Mouse (Mus musculus) heart, adult 18-20 months (tissue): Measurements from ENCODE around the gene Pi4ka. TPM values are rescaled to one million over a fixed set of nuclear protein-coding genes. Genes with fewer than 3 reads are reported as not detected.

Experiments
- DNase-seq, 2 experiments: peaks; one replicate each; pipeline ENCODE4 v3.0.0; 2021 to 2022; ENCODE audit warnings: mixed read lengths in 1 of 2
- total RNA-seq, 2 experiments: library from RNA; stranded (reverse); gene quantifications; 2 replicates each; pipeline ENCODE4 v1.2.3; 2021

Pi4ka gene
- total RNA-seq, 2 experiments from 2014 or later = 54.9 to 63.4 TPM

DNA sequence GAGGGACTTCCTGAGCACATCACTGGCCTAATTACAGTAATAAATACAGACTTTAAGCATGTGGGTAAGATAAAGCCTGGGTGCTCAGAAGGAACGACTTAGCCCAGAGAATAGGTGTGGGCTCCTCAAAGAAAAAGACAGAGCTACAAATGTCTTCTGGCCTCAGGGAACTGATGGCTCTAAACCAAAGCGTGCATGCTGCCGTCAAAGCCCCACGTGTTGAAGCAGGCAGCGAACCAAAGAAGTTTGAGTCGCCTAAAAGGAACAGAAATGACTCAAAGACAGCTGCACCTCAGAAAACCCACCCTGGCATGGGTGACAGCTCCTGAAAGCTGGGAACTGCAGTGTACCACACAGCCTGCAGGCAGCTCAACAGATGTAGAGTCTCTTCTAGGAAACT lies 134.3 kb downstream of the Pi4ka start:
- no peak for DNase-seq

DNA sequence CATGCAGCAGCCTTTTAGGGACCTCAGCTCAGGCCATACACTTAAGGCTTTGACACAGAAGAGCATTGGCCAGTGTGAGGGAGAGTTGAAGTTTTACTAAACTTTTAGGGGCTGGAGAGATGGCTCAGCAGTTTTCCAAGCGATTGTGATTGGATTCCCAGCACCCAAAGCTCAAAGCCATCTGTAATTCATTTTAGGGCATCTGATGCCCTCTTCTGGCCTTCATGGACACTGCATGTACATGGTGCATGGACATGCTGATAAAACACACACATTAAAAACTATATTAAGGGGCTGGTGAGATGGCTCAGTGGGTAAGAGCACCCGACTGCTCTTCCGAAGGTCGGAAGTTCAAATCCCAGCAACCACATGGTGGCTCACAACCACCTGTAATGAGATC lies 135.0 kb downstream of the Pi4ka start:
- peak; percentile 45 to 78 for DNase-seq

DNA sequence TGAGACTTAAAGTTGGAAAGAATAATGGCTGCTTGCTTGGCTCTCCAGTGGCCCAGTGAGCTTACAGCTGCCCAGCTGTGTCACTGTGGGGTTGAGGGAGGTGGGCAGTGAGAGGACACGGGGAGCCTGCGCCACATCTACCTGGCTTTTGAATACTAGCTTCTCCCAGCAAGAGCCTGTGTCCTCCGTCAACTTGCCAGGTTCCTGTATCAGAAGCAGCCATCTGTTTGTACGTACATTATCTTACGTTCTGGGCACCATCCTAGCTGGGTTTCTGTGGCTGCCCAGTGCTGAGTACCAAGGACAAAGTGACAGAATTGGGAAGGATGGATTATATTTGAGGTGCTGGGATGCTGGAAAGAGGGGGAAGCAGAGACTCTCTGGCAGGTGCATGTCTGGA lies 136.2 kb downstream of the Pi4ka start:
- no peak for DNase-seq

DNA sequence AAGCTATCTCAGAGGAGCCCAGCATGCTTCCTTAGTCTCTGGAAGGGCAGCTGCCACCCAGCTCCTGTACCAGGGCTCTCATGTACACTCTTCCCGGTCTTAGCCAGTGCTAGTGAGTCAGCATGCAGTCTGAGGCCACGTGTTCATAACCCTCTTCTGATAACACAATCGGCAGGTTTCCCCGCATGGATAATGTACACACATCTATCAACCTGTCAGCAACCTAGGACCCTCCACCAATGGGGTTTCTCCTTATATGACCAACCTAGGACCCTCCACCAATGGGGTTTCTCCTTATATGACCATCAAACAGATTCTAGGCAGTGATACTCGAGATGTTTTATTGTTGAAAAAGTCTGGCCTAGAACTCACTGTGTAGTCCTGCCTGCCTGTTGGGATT lies 138.2 kb downstream of the Pi4ka start:
- DNase-seq = no peak

DNA sequence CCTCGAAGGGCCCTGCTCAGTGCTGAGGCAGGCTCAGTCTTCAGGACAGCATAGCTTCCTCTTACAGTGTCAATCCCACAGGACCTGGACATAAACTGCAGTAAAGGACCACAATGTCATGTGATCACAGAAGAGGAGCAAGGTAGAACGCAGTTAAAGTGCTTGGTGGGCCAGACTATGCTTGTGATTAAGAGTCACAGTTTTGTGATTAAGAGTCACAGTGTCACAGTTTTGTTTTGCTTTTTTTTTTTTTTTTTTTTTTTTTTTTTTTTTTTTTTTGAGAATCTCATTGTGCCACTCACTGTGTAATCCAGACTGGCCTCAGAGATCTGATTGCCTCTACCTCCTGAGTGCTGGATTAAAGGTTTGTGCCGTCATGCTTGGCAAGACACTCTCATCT lies 140.0 kb downstream of the Pi4ka start:
- DNase-seq = no peak

DNA sequence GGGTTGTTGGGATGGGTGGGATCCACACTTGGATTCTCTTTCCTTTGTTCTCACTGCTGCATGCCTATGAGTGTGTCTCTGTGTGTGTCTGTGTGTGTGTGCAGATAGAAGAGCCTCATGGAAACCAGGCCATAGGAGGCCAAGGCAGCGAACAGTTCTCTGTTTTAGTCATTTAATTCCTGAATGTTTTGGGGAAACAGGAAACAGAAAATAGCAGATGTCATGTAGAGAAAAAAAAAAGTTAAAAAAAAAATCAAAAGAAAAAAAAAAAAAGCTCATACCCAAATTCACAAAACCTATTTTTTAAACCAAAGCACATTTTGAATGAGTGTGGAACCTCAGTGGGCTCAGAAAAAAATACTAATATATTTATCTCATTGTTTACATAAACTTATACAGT lies 144.8 kb downstream of the Pi4ka start:
- DNase-seq = no peak

DNA sequence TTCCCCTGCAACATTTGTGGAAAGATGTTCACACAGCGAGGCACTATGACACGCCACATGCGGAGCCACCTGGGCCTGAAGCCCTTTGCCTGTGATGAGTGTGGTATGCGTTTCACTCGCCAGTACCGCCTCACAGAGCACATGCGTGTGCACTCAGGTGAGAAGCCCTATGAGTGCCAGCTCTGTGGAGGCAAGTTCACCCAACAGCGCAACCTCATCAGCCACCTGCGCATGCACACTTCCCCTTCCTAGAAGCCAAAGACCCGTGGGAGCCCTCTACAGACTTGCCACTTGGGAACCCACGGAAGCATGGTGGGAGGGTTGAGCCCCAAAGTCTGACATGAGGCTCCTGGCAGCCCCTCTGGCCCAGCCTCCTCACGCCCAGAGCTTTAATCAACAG lies 147.2 kb downstream of the Pi4ka start:
- no peak for DNase-seq

DNA sequence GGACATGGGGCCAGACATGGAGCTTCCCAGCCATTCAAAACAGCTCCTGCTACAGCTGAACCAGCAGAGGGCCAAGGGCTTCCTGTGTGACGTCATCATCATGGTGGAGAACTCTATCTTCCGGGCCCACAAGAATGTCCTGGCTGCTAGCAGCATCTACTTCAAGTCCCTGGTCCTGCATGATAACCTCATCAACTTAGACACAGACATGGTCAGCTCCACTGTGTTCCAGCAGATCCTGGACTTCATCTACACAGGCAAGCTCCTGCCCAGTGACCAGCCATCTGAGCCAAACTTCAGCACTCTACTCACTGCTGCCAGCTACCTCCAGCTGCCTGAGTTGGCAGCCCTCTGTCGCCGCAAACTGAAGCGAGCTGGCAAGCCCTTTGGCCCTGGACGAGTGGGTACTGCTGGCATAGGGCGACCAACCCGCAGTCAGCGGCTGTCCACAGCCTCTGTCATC lies 148.7 kb downstream of the Pi4ka start:
- DNase-seq = peak; percentile 61 to 86

DNA sequence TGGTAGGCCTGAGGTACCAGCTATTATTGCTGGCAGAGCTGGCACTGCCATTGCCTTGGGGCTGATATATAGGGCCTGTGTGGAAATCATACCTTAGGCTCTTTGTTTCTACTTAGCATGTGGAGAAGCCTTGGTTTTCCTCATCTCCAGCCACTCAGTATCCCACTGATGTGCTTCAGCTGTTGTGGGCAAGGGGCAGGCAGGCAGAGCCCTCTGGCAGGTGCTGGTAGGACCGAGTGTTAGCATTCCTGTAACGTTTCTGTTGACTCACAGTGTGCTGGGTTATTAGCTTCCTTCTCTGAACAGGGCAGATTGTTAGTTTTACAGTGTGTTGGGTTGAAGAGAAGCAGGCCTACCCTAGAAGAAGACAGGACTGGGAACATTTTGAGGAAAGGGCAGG lies 150.8 kb downstream of the Pi4ka start:
- DNase-seq = no peak

DNA sequence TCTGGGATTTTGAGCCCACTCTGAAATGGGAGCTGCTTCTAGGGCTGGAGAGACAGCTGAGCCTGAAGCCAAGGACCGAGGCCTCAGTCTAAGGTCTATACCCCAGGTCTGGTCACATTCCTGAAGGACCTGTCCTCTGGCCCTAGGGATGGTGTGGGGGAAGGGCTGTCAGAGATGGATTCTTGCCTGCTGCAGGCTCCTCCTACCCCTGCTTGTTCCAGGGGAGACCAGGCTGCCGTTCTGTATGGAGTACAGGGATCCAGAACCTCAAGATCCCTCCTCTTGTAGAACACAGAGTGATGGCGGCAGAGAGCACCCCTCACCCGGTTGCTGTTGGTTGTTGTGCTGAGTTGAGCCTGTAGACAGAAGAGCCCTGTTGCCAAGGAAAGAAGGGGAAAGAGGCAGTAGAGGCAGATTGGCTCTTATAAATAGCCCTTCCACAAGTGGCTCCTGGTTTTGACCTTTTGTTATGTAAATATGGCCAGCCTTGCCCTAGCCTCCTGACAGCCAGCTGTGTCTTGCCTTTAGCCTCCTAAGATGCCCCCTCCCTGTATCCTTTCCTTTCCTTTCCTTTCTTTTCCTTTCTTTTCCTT lies 152.0 kb downstream of the Pi4ka start:
- no peak for DNase-seq

DNA sequence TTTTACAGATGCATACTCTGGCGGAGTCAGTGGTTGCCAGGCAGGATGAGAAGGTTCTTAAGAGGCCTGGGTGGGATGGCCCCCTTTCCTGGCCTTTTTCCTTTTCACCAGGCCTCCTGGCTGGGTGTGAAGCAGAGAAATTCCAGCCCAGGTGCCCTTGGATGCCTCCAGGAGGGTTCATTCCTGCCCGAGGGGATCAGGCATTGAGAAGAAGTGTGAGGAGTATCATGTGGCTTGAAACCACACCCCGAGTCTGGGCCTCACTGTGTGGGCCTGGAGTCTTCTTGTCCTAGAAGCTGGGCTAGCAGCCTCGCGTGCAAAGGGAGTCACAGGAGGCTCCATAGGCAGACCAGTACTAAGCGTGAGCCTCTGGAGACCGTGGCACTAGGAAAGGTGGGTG lies 153.3 kb downstream of the Pi4ka start:
- no peak for DNase-seq

DNA sequence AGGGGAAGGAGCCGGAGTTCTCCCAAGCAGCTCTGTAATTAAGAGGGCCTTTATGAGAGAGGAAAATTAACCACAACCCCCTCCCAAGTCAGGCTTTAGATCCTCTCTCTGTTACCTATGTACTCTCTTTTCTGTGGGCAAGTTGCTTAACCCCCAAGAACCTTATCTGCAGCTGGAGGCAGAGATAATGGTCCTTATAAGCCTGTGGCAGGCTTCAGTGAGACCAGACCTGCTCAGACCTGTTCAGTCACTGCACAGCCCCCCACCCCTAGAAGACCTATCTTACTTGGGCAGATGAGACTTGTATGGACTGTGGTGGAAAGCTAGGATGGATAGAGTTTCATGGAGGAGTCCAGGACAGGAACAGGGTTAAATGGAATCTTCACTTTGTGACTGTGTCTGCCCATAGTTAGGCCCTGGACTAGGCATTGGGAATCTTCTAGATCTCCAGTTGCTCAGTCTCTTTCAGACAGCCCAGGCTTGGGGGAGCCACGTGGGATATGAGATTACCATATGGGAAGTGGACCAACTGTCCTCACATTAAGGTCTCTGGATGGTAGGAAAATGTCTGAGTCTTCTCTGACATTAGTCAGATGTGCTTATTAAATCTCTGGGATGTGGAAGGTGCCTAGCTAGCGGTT lies 153.9 kb downstream of the Pi4ka start:
- DNase-seq = no peak

DNA sequence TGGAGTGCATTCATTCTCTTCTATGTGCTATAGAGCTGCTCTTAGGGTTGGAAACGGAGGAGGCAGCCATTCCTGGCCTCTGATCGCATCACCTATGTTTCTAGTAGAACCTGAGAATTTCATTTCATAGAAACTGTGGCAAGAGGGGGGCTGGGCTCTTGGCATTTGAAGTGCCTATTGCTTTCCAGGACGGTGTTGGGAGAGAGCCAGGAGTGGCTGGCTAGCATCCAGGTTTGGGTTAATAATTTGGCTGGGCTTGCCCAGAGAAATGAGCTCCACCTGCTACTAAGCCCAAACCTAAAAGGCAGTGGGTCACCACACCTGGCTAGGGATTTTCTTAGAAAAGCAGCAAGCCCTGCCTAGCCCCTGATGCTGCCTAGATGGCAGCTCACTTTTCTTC lies 154.6 kb downstream of the Pi4ka start:
- DNase-seq = peak; percentile 62 to 82

DNA sequence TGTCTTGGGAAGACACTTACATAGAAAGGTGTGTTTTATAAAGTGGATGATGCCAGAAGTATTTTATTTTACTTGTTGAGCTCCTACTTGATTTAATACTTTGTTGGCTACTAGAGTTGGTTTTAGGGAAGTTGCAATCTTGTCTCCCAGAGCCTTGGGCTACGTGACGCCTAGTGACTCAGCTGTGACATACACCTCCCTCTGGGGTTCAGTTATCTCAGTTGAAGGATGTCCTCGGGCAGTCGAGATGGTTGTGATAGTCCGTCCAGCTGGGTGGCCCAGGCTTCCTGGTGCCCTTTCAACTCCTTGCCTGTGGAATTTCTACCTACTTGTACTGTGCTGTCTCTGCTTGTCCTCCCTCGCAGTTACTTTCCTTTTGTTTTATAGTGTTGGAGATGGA lies 157.0 kb downstream of the Pi4ka start:
- DNase-seq = no peak

DNA sequence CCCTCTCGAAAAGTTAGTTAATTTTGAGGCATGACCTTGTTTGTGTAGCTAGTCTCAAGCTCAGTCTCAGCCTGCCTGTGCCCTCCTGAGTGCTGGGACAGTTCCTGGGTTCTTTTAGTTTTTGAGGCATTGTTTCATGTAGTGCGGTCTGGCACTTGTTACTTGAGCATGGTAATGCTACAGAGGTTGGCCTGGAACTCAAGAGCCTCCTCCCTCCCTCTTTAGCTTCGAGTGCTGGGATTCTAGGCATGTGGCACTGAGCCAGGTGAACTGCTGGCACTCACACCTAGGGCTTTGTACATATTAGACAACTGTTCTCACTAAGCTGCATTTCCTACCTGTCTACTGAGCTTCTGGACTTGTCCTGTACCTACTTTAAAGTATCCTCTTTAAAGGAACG lies 158.4 kb downstream of the Pi4ka start:
- DNase-seq = peak; percentile 58 to 61

DNA sequence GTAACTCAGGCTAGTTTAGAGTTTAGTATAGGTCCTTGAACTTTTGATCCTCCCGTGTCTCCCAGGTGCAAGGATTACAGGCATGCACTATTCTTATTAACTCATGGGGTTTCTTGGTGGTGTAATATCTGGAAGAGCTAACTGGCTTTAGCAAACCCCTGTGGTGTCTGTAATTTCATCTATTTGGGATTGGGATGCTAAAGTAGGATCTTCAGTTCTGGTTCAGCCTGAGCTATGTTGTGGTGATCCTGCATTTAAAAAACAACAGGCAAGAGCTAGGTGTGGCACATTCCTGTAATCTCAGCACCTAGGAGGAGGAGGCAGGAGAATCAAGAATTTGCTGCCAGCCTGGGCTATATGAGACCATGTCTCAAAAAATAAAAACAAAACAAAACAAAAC lies 161.1 kb downstream of the Pi4ka start:
- no peak for DNase-seq

DNA sequence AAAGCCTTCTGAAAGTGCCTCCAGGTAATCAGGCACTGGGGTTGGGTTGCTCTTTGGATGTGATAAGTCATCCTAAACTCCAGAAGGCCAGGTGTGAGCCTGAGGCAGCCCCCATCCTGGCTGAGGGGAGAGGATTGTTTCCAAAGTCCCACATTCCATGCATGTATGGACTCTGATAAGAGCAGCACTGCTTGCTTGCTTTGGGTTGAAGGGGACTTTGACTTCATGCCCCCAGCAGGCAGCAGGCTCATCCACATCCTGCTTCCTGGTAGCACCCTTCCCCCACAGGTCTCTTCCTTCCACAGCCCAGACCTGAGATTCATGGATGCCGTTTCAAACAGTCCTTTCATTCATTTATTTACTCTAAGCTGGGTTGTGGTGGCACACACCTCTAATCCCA lies 162.4 kb downstream of the Pi4ka start:
- DNase-seq = no peak

DNA sequence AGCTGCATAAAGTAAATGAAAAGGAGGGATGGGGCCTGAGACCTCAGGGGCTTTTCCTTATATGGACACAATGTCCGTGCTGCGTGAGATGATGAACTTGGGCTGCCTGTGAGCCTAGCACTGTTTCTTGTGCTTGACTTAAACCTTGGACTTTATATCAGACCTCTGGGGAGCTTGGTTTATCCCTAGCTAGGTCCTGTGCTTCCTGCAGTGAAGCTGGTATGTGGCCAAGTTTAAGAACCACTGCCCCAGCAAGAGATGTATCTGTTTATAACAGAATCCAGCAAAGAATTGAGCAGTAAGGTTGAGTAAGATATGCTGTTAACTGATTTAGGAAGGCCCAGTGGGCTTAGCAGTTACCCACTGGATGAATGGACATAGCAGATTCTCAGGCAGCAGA lies 166.7 kb downstream of the Pi4ka start:
- DNase-seq = no peak

DNA sequence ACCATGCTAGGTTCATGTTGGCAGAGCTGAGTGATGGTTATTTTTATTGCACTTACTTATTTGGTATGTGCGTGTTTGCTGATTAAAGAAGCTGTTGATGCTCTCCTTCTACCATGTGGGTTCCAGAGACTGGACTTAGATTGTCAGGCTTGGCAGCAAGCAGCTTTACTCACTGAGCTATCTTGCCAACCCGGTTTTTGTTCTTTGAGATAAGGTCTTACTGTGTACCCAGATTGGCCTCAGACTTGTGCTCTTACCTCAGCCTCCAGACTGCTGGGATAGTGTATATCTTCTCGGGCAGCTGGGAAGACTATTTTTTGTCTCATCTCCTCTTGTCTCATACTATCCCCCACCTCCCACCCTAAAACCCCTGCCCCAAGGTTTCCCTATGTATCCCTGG lies 168.5 kb downstream of the Pi4ka start:
- peak; percentile 19 to 35 for DNase-seq

DNA sequence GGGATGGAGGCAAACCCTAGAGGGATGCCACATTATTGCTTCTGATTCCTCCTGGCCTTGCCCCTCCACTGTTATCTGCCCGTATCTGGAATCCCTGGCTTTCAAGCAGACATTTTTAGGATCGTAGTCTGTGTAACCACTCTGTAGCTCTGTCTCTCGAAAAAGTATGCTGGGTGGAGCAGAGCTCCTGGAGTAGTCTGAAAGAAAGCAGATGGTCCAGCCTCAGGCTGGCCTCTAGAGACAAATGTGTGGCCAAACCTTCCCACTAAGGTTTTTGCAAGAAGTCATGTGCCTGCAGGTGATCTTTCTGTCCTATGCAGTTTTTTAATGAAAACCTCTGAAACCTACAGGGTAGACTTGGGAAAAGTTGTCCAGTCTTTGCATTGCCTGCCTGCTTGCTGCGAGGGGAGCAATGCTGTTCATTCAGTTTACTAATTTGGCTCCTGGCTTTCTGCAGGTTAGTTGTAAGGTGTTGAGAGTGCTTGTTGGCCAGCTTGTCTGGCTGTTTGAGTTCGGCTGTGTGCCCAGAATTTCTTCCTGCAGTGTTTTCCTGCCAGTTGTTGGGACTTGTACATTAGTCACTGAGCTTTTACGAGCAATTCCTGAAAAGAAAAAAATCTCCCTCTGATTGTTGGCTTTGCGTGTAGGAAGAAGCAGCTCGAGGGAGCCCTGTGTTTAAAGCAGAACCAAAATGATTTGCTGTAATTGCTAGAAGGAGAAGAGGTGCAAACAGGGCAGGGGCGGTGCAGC lies 171.0 kb downstream of the Pi4ka start:
- DNase-seq = peak; percentile 52 to 57

DNA sequence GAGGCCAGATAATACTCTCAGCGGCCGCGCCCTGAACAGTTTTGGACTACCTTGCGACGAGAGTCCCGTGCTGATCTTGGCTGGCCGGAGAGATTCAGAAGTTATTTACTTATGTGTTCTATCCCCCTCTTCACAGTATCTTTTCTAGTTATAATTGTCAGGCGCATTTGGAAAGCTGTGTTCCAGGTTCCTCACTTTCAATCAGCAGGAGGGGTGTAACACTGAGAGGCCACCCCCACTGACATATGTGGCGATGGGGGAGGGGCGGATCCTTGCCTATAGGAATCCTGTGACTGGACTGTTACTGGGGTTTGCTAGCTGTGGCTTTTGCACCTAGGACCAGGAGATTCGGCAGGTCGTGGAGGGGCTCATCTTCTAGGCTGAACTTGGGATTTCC lies 171.6 kb downstream of the Pi4ka start:
- DNase-seq = peak in 1 of 2 experiments; percentile 39

DNA sequence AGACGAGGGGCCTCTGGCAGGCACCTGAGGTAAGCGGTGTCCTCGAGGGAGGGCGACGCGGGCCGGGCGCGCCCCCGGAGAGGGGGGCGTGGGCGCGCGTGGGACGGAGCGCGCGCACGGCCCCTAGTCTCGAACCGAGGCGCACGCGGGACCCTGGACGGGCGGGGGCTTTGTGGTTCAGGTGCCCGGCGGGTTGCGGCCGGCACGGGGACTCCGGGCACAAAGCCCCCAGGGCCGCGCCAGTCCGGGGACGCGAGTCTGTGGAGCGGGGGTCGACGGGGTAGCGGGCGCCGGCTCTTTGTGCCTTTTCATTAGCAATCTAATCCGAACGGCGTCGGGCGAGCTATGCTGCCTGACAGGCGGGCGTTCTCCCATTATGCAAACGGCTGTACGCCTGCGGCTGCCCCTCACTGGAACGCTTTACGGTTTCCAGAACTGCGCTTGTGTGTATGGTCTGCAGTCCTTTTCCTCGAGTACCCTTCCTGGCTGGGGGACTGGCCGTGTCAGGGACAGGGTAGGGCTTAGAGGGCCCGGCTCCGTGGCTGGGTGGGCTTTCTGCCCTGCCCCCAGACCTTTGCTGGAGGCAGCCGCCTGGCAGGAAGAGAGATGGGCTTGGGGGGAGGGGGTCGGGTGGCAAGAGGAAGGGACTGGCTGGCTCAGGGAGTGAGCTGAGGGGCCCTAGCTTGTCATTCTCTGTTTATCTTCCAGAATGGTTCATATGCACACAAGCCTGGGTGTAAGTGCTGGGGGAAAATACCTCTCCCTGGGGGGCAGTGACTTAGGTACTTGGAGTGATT lies 172.2 kb downstream of the Pi4ka start:
- peak; percentile 11 to 54 for DNase-seq
